Mouse (Mus musculus): ENCODE measurements around the gene Zfx.
A peak's percentile ranks its signal among the peaks of the same experiment; 100 is the strongest.

The Zfx gene

GRCm38 (mm10) chrX:94060751-94061150, 62.8 kb downstream of the Zfx start:
- DNase-seq: no peak

- DNase-seq: no peak
Observed at GRCm38 (mm10) chrX:94058748-94059147, 64.8 kb downstream of the Zfx start.

GRCm38 (mm10) chrX:94049048-94049447, 74.5 kb downstream of the Zfx start:
- no peak for DNase-seq

- DNase-seq: peak; percentile 5 to 12
Observed at GRCm38 (mm10) chrX:94048048-94048447, 75.5 kb downstream of the Zfx start.

GRCm38 (mm10) chrX:94047381-94047780, 76.1 kb downstream of the Zfx start:
- no peak for DNase-seq

- DNase-seq: peak in 1 of 2 experiments; percentile 3
Observed at GRCm38 (mm10) chrX:94032937-94033336, 90.6 kb downstream of the Zfx start.

- DNase-seq: no peak
Observed at GRCm38 (mm10) chrX:94030081-94030480, 93.4 kb downstream of the Zfx start.
